Mouse (Mus musculus) heart, embryonic 11.5 days (tissue): ENCODE data around the gene Mme. TPM values are rescaled to one million over a fixed set of nuclear protein-coding genes. Genes with fewer than 3 reads are reported as not detected.

Experiments used
- ATAC-seq: fragments of 200-750 bp; cut with Nextera tagmentation; replicated peaks from 2 replicates; pipeline ENCODE4 v1.8.0; 2017; ENCODE audit warnings: moderate library complexity; ENCODE audit not compliant: insufficient number of reproducible peaks, low FRiP score, low TSS enrichment
- H3K27ac ChIP-seq: fragments of 300-500 bp; sonication (generic); 2 replicates; pipeline ENCODE4 v1.5.1; 2014; ENCODE audit warnings: mild to moderate bottlenecking, low read depth, low read length
- H3K27me3 ChIP-seq: fragments of 300-500 bp; sonication (generic); 2 replicates; pipeline ENCODE4 v1.6.1; 2014; ENCODE audit warnings: mild to moderate bottlenecking, low read length, mixed read lengths; ENCODE audit not compliant: control insufficient read depth, insufficient read depth
- H3K36me3 ChIP-seq: fragments of 300-500 bp; sonication (generic); 2 replicates; pipeline ENCODE4 v1.6.1; 2014; ENCODE audit warnings: mild to moderate bottlenecking, low read length, moderate library complexity, mixed read lengths; ENCODE audit not compliant: control insufficient read depth, insufficient read depth
- H3K4me1 ChIP-seq: fragments of 300-500 bp; sonication (generic); 2 replicates; pipeline ENCODE4 v1.6.1; 2014; ENCODE audit warnings: low read length; ENCODE audit not compliant: control insufficient read depth, insufficient read depth
- H3K4me2 ChIP-seq: fragments of 300-500 bp; sonication (generic); 2 replicates; pipeline ENCODE4 v1.6.1; 2014; ENCODE audit warnings: mild to moderate bottlenecking, moderate library complexity
- H3K4me3 ChIP-seq: fragments of 300-500 bp; sonication (generic); 2 replicates; pipeline ENCODE4 v1.5.1; 2014; ENCODE audit warnings: low read depth, low read length
- H3K9ac ChIP-seq: fragments of 300-500 bp; sonication (generic); 2 replicates; pipeline ENCODE4 v1.6.1; 2014; ENCODE audit warnings: mild to moderate bottlenecking, low read depth, low read length, moderate library complexity
- H3K9me3 ChIP-seq: fragments of 300-500 bp; sonication (generic); replicated peaks from 2 replicates; pipeline ENCODE4 v1.6.1; 2016; ENCODE audit warnings: low read length; ENCODE audit not compliant: control insufficient read depth
- WGBS: fragments of 180-500 bp; shearing (Covaris S2); extraction: QIAGEN DNeasy Blood & Tissue Kit; methylation state at CpG from one replicate; pipeline ENCODE4 v1.1.7; 2014; ENCODE audit not compliant: insufficient replicate concordance; 5-methylcytosine and 5-hydroxymethylcytosine counted together
- polyA plus RNA-seq: library from polyadenylated mRNA; unstranded; fragments of >200 nt; fragmentation: Nextera tagmentation; extraction: Ambion mirVana; gene quantifications from 2 replicates; pipeline ENCODE4 v1.2.1, GENCODE M21; 2014

Mme gene
- polyA plus RNA-seq, 1 experiment from 2014 or later, result 10.8 TPM

DNA sequence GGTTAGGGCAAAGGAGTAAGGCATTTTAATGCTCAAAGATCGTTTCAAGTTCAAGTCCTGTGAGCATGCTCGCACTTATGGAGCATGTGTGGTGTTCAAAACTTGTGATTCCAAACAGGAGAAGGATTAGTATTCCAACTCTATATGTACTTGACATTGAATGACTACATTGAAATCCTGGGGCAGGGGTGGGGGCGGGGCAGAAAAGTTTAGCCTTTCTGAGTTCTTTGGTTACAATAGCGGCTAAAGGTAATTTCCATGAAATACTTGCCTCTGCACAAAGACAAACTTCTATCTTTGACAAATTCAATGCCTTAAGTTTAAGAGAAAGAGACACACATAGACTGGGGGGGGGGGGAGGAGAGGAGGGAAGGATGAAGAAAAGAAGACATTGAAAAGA, 53.5 kb downstream of the Mme start:
- H3K4me3 ChIP-seq, result peak overlapping the region; percentile 77
- H3K36me3 ChIP-seq, result no peaks in the 10 kb centered on the region
- H3K4me2 ChIP-seq, result peak overlapping the region; percentile 94
- no peak for ATAC-seq
- 34% methylated on average over 4 of the region's 4 CpGs for WGBS
- peaks cover 3% of the 10 kb centered on the region; the same call in 1 of the 2 replicates for H3K4me1 ChIP-seq
- no peaks in the 10 kb centered on the region for H3K27me3 ChIP-seq
- 0 out of 2 replicates have a peak overlapping the region, but pooled peaks have one; percentile 73 for H3K27ac ChIP-seq
- peak overlapping the region; percentile 78 for H3K9ac ChIP-seq
- H3K9me3 ChIP-seq, result no peaks in the 10 kb centered on the region

DNA sequence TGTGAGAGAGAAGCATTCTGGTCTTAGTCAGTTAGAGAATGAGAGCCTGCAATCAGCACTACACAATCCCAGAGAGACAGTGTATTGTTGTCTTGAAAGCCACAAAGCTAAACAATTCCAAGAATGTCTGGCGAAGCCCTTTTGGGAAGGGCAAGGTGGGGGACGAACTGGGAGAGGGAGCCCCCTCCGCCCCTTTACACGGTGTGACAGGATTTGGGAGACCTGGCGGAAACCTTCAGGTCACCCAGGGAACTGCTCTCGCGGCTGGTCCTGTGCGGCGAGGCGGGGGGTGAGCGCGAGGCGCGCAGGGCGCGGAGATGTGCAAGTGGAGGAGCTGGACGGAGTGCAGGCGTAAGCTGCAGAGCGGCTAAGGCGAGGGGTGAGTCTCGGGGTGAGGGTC, 53.9 kb downstream of the Mme start:
- Histone ChIP-seq H3K9me3 (no peaks in the 10 kb centered on the region), H3K27me3 (no peaks in the 10 kb centered on the region), H3K36me3 (no peaks in the 10 kb centered on the region), H3K4me3 (peak overlapping the region; percentile 77), H3K4me1 (peaks cover 3% of the 10 kb centered on the region; the same call in 1 of the 2 replicates), H3K4me2 (peak overlapping the region; percentile 94), H3K27ac (peak overlapping the region; percentile 73), H3K9ac (peak overlapping the region; percentile 78)
- ATAC-seq, result peak; percentile 79
- WGBS, result 0% methylated on average over 21 of the region's 21 CpGs

DNA sequence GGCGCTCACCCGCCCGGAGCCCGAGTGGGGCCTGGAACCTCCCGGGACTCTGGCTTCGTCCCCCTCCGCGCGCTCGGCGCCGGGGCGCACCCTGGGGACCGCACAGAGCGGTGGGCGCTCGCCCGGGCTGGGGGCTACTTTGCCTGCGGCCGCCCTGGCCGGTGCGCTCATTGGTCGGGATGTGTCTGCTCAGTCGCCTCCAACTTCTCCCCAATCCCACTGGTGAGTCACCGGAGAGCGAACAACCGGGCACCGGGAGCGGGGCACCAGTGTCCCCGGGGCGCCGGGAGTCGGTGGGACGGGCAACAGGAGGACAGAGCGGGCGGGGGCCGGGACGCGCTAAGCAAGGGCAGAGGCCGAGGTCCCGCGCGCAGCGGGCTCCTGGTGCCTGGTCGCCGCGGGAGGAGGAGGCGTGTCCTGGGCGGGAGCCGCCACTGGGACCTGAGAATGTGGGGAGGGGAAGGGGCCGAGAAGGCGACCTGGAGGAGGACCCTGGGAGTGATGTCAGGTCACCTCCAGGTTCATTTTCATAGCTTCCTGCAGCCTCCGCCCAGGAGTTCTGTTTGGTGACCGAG, 54.4 kb downstream of the Mme start:
- peak; percentile 82 for ATAC-seq
- peak overlapping the region; percentile 77 for H3K4me3 ChIP-seq
- peak overlapping the region; percentile 73 for H3K27ac ChIP-seq
- peak overlapping the region; percentile 94 for H3K4me2 ChIP-seq
- H3K27me3 ChIP-seq, result no peaks in the 10 kb centered on the region
- no peaks in the 10 kb centered on the region for H3K9me3 ChIP-seq
- H3K4me1 ChIP-seq, result peaks cover 2% of the 10 kb centered on the region; the same call in 1 of the 2 replicates
- peak overlapping the region; percentile 78 for H3K9ac ChIP-seq
- 2% methylated on average over 49 of the region's 54 CpGs for WGBS
- H3K36me3 ChIP-seq, result no peaks in the 10 kb centered on the region

DNA sequence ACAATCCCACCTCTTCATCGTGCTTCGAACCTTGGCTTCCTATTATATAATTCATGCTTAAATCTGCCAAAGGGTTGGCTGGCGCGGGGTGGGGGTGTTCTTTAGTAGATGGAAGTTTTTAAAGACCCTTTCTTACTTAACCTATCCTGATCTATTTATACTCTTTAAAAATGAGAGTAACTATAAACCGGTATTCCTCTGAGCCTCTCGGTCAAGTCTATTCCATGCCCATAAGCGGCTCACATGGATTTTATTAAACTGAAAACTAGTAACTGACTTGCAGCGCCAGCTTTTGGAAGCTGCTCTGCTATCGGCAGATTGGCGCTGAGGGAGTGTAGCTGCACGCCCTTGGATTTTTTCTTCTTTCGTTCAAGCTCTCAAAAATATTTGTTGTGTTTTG, 55.1 kb downstream of the Mme start:
- ATAC-seq, result no peak

DNA sequence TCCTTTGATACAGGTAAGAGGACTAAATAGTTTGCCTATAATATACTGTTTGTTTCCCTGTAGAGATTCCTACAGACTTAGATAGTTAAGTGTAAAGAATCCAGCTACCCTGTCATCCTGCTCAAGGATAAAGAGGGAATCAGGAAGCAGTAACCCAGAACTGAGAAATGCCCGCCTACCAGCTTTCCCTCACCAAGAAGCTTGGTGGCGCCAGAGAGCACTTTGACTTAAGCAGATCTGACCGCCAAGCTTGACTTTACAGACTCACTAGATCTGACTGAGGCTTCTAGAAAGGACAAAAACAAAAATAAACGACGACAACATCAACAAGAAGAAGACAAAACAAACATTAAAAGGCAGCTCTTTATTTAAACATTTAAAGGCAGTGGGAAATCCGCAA, 56.5 kb downstream of the Mme start:
- WGBS, result 6% methylated on average over 6 of the region's 6 CpGs
- H3K4me2 ChIP-seq, result peak overlapping the region; percentile 19; the same call in 1 of the 2 replicates
- ATAC-seq, result no peak

More for the DNA sequence above, 55.1 kb downstream of the Mme start:
- H3K36me3 ChIP-seq, result no peaks in the 10 kb centered on the region
- no peaks in the 10 kb centered on the region for H3K9me3 ChIP-seq
- WGBS, result 8% methylated on average over 12 of the region's 12 CpGs
- H3K4me2 ChIP-seq, result peak overlapping the region; percentile 94
- H3K27me3 ChIP-seq, result no peaks in the 10 kb centered on the region
- H3K4me3 ChIP-seq, result peak overlapping the region; percentile 77
- H3K9ac ChIP-seq, result no peak overlapping the region; the same call in 1 of the 2 replicates
- no peaks in the 10 kb centered on the region for H3K4me1 ChIP-seq
- H3K27ac ChIP-seq, result no peak overlapping the region

DNA sequence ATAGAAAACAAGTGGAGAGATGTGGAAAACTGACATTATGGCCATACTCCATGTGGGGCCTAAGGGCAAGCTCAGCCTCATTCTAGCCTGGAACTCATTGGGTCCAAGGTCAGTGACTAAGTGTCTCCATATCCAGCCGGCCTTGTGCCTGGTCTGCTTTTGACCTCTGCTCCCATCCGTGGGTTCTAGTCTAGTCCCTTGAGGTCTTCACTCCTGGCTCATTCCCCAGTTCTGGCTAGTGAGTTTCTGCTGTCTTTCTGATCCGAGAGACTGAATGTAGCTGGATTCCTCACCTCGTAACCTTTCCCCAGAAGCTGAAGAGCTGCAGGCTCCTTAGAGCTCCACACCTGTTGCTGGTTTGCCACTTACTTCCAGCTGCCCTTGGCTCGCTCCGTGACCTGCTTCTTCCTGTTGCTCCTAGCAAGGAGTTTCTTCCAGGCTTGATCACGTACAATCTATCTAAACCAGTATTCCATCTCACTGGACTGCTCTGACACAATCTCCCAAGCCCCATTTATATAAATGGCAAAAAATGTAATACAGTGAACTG, 73.9 kb downstream of the Mme start:
- Histone ChIP-seq H3K27me3 (no peaks in the 10 kb centered on the region), H3K27ac (no peak overlapping the region), H3K36me3 (no peaks in the 10 kb centered on the region), H3K4me2 (no peak overlapping the region), H3K4me1 (no peaks in the 10 kb centered on the region), H3K9me3 (no peaks in the 10 kb centered on the region), H3K4me3 (no peak overlapping the region), H3K9ac (no peak overlapping the region)
- 83% methylated on average over 7 of the region's 7 CpGs for WGBS
- ATAC-seq, result no peak

More for the DNA sequence above, 56.5 kb downstream of the Mme start:
- H3K27me3 ChIP-seq, result no peaks in the 10 kb centered on the region
- no peaks in the 10 kb centered on the region for H3K9me3 ChIP-seq
- no peaks in the 10 kb centered on the region for H3K36me3 ChIP-seq
- H3K27ac ChIP-seq, result no peak overlapping the region
- H3K4me3 ChIP-seq, result no peak overlapping the region
- no peaks in the 10 kb centered on the region for H3K4me1 ChIP-seq
- H3K9ac ChIP-seq, result no peak overlapping the region

DNA sequence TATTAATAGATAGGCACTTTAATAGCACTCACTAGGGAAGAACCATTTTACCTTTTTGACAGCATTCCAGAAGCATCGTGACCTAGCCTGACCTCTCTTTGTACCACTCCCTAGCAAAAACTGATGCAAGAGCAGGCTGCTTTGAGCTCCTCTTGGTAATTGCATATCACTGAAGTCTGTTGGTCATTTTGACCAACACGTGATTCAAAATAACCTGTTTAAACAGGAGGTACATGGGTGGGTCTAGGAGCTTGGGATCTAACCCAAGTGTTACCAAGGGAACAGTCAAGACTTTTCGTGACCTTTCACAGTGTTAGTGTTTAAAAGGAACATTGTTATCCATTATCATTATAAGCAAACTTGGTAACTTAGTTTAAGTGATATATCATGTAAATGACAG, 76.2 kb downstream of the Mme start:
- no peak overlapping the region for H3K27ac ChIP-seq
- no peak overlapping the region for H3K4me3 ChIP-seq
- H3K9me3 ChIP-seq, result no peaks in the 10 kb centered on the region
- WGBS, result 72% methylated on average over 3 of the region's 3 CpGs
- H3K4me1 ChIP-seq, result no peaks in the 10 kb centered on the region
- ATAC-seq, result no peak
- no peak overlapping the region for H3K9ac ChIP-seq
- no peak overlapping the region for H3K4me2 ChIP-seq
- no peaks in the 10 kb centered on the region for H3K36me3 ChIP-seq
- H3K27me3 ChIP-seq, result no peaks in the 10 kb centered on the region

DNA sequence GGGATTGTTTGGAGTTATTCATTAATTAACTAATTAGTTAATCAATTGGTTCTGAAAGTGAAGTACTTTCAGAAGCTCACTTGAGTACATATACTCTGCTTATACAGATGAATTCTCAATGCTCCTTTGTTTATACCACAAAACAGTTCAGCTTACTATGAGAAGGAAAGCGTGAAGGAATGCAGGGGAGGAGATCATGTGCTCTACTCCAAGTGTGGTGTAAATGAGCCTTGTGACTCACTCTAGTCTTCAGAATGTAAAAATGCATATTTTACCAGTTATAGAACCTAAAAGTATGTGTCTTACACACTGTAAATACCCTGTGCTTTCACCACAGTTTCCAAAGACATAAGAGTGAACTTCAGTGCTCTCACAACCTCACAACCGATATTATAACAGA, 84.3 kb downstream of the Mme start:
- no peaks in the 10 kb centered on the region for H3K36me3 ChIP-seq
- H3K9ac ChIP-seq, result no peak overlapping the region
- H3K4me1 ChIP-seq, result no peaks in the 10 kb centered on the region
- WGBS, result 71% methylated on average over 2 of the region's 2 CpGs
- H3K9me3 ChIP-seq, result no peaks in the 10 kb centered on the region
- H3K4me2 ChIP-seq, result no peak overlapping the region
- H3K27ac ChIP-seq, result no peak overlapping the region
- ATAC-seq, result no peak
- no peaks in the 10 kb centered on the region for H3K27me3 ChIP-seq
- H3K4me3 ChIP-seq, result no peak overlapping the region

DNA sequence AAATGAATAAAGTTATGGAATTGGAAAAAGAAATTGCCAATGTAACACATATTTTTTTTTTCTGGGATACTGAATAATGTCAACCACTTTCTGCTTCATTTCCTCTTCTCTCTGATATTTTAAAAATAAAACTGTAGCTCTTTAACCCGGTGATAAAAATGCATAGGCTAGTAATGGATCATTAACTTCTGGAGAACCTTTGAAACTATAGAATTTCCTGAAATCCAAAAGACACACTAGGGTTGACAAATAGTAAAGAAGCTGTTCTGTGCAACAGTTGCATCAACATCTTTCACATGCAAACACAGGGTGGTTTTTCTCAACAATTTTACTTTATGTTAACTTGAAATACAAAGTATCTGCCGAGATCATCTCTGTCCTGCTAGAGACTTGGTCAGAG, 98.8 kb downstream of the Mme start:
- Histone ChIP-seq H3K4me1 (no peaks in the 10 kb centered on the region), H3K4me3 (no peak overlapping the region), H3K36me3 (no peaks in the 10 kb centered on the region), H3K27me3 (no peaks in the 10 kb centered on the region), H3K4me2 (no peak overlapping the region), H3K27ac (no peak overlapping the region), H3K9me3 (no peaks in the 10 kb centered on the region), H3K9ac (no peak overlapping the region)
- WGBS, result 75% methylated on average over 2 of the region's 2 CpGs
- no peak for ATAC-seq
